Mouse (Mus musculus): ENCODE data around the gene Rgn.

GRCm38 (mm10) chrX:20547609-20548008 is 2.0 kb upstream of the Rgn start:
- TF ChIP-seq CTCF (conservative IDR thresholded peaks at IDR 0.05; ENCODE audit: low read length) (no peak), POU5F1 (IDR thresholded peaks at IDR 0.05; ENCODE audit: borderline replicate concordance, low read length) (no peak)

All from E14TG2a.4 (cell line).